Mouse (Mus musculus): Measurements from ENCODE around the gene Etfa.

Gene Etfa

DNA sequence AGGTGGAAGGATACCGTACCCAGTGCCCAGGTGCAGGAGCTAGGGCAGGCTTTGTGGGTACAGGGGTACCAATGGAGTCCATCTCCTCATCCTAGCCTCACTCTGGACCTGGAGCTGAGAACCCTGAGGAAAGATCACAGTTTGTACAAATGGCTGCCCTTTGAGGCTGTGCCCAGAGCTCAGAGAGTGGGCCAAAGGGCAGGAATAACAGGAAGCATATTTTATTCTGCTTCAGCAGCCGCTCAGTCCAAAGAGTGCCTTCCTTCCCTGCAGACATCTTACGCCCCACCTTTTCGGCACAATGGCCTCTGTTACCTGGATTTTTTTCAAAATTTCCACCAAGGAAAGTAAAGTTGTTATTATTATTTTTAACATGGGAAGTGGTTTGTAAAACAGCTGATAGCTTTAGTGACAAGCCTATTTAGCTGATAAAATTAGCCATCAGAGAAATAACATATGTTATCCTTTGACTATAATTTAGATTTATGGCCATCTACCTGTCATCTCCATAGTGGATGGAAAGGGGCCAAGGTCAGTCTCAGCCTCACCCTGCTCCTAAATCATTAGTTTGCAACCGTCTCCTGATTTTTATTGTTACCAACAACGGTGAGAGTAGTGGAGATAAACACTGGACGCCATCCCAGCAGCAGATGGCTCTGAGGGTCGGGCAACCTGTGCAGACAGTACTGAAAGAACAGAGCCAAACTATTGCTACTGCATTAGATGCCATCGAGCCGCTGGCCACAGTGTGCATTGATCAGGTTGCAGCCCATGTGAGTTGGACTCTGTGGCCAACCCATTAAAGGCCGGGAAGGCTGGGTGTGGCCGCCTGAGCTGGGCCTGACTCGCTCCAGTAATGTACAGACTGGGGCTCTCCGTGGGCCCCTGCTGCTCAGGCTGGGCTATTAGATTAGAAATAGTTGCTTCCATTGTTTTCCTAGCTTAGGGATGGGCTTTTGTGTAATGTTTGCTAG, 88.3 kb downstream of the Etfa start:
- no peak for DNase-seq (ENCODE audit: low spot score in 2 of 2)

DNA sequence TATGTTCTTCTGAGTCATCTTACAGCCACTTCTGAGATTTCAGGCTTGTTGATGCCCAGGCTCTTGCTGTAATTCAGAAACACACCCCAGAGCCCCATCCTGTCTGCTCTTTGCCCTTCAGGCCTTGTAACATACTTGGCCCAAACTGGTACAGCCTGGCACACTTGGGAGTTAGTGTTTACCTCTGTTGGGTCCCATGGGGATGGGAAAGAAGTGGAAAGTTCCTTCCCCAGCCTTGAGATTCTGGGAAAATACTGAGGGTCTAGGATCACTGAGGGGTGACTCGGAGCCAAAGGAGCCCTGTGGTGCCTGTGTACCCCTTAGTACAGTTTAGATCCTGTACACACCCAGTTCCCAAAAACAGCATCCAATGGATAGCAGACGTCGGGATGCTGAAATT, 90.3 kb downstream of the Etfa start:
- DNase-seq (ENCODE audit: low spot score in 2 of 2) = no peak

DNA sequence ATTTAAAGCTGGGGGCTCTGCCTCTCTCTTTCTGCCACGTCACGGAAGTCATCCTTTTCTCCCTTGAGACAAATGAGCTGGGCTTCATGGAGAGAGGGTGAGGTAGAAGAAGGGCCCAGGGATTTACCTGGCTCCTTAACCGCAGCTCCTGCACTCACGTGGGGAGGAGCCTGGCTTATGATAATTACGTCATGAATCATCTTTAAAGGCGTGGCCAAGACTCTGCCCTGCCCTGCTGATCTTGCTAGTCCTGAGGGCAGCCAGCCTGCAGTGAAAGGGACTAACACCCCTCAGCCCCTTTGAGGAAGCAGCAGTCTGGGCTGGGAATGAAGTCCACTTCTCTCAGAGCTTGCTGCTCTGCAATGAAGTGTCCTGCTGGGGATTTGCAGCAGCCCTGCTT, 100.9 kb downstream of the Etfa start:
- DNase-seq (ENCODE audit: low spot score in 2 of 2) = no peak

DNA sequence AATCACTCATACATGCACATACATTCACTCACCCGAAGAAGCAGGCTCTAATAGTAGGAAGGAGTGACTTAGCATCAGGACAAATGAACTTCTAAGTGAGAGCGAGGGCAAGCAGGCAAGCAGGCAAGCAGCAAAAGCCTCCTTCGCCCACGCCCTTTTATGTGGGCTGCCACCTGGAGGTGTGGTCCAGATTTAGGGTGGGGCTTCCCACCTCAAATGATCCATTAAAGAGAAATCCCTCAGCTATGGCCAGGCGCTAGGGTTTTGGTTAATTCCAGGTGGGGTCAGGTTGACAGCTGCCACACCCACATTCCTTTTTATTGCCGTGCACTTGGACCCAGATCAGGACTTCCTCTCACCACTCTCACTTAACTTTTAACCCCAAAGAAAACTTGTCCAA, 101.6 kb downstream of the Etfa start:
- no peak for DNase-seq (ENCODE audit: low spot score in 2 of 2)

DNA sequence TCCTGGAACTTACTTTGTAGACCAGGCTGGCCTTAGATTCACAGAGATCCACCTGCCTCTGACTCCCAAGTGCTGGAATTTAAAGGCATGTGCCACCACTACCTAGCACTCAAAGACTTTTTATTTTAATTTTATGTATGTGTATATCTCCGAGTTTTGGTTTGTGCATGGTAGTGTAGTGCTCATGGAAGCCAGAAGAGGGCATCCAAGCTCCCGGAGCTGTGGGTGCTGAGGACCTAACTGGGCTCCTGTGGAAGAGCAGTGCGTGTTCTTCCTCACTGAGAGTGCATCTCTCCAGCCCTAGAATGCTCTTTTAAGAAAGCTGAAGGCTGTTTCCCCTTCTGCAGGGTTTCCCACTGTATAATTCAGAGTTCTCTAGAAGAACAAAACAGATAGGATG, 102.2 kb downstream of the Etfa start:
- DNase-seq (ENCODE audit: low spot score in 2 of 2) = no peak

DNA sequence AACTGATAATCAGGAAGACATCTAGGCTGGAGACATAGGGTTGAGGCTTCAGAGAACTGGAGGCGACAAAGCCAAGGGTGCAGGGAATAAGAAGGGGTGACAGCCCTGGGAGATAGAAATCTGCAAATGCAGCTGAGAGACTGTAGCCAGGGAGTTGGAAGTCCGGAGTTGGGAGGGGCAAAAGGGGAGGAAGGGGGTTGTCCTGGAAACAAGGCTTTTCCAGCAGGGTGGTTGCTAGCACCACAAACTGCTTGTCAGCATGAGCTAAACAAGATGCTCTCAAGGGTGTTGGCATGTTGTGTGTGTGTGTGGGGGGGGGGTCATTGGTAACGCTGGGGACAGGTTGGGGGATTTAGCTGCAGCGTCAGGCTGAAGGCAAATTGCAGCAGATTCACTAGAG, 103.2 kb downstream of the Etfa start:
- DNase-seq (ENCODE audit: low spot score in 2 of 2) = no peak

DNA sequence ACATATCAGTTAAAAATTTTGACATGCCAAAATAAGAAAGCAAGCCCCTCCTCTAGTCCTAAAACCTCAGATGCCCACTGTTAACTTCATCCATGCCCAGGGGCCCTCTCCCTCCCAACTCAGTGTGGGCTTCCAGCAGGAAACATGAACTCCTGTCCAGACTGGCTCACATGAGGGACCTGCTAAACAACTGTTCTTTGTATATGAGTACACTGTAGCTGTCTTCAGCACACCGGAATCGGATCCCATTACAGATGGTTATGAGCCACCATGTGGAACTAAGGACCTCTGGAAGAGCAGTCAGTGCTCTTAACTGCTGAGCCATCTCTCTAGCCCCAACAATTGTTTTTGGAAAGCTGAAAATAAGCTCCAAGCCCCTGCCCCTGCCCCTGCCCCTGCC, 105.3 kb downstream of the Etfa start:
- no peak for DNase-seq (ENCODE audit: low spot score in 2 of 2)

DNA sequence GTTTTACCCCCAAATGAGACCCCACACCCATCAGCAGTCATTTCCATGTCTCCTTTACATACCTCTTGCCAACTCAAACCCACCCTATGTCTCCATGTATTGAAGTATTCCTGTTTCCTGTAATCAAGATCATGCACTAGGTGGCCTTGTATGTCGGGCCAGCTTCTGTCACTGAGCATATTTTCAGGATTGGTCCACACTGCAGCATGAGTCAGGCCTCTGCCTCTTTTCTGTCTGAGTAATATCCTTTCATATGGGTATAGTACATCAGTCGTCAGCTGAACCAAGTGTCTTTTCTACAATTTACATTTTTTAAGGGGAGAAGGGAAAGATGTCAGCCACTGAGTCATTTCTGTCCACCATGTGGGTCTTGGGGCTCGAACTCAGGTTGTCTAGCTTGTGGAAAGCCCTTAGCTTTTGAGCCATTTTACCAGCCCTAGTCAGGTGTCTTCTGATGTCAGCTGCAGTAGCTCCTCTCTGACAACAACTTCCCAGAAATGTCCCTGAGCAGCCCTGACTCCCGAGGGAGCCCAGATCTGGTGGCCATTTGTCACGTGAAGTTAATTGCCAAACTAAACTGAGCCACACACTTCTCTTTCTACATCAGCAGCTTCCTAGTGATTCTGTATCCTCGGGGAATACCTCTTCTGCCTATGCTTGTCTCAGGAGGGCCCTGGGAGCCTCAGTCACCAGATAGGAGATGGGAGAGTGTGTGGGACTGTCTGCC, 106.9 kb downstream of the Etfa start:
- DNase-seq (ENCODE audit: low spot score in 2 of 2) = no peak
